Mouse (Mus musculus) layer of hippocampus, postnatal 36 days (tissue): ENCODE measurements around the gene Gja3. TPM values are rescaled to one million over a fixed set of nuclear protein-coding genes. Genes with fewer than 3 reads are reported as not detected.
A peak's percentile ranks its signal among the peaks of the same experiment; 100 is the strongest.

Source experiments
- DNase-seq, 2 experiments: peaks; one replicate each; pipeline ENCODE4 v3.0.0; 2022
- total RNA-seq, 2 experiments: library from RNA; stranded (reverse); gene quantifications; 2 replicates each; pipeline ENCODE4 v1.2.3; 2021

Gja3 gene
- total RNA-seq, result 1 to 10 TPM in 1 of 2 experiments, under 1 TPM in 1; 0.30 to 1.0 TPM

GRCm38 (mm10) chr14:57057563-57058321 lies at the start of gene Gja3:
TSS of gene Gja3 (minus strand) at chr14:57058100.
- peak; percentile 3 to 14 for DNase-seq

GRCm38 (mm10) chr14:57107091-57107490 lies 49.2 kb upstream of the Gja3 start:
- no peak for DNase-seq

- no peak for DNase-seq
These were observed 47.8 kb upstream of the Gja3 start for GRCm38 (mm10) chr14:57105721-57106120.

- no peak for DNase-seq
These were observed 47.2 kb upstream of the Gja3 start for GRCm38 (mm10) chr14:57105111-57105510.

GRCm38 (mm10) chr14:57104106-57105023 lies 46.5 kb upstream of the Gja3 start, which contains the start of gene Gjb2:
TSS of gene Gjb2 (minus strand) at chr14:57104702.
- DNase-seq, result peak; percentile 12 to 18

GRCm38 (mm10) chr14:57103711-57104105 lies 45.8 kb upstream of the Gja3 start:
- DNase-seq, result no peak

GRCm38 (mm10) chr14:57103121-57103520 lies 45.2 kb upstream of the Gja3 start:
- DNase-seq, result no peak

GRCm38 (mm10) chr14:57101623-57102022 lies 43.7 kb upstream of the Gja3 start:
- no peak for DNase-seq

- no peak for DNase-seq
These were observed 38.0 kb upstream of the Gja3 start for GRCm38 (mm10) chr14:57095855-57096254.

GRCm38 (mm10) chr14:57093029-57093428 lies 35.1 kb upstream of the Gja3 start:
- DNase-seq, result peak; percentile 24 to 44

- DNase-seq, result no peak
These were observed 32.1 kb upstream of the Gja3 start for GRCm38 (mm10) chr14:57090001-57090400.

- no peak for DNase-seq
These were observed 31.2 kb upstream of the Gja3 start for GRCm38 (mm10) chr14:57089107-57089506.

GRCm38 (mm10) chr14:57084180-57084668 lies 26.3 kb upstream of the Gja3 start:
- no peak for DNase-seq

GRCm38 (mm10) chr14:57082863-57083262 lies 25.0 kb upstream of the Gja3 start:
- DNase-seq, result no peak

GRCm38 (mm10) chr14:57075537-57075936 lies 17.6 kb upstream of the Gja3 start:
- no peak for DNase-seq

GRCm38 (mm10) chr14:57069906-57070305 lies 12.0 kb upstream of the Gja3 start:
- DNase-seq, result peak in 1 of 2 experiments; percentile 22

GRCm38 (mm10) chr14:57066053-57066452 lies 8.2 kb upstream of the Gja3 start:
- no peak for DNase-seq

- peak; percentile 65 to 75 for DNase-seq
These were observed 2.2 kb upstream of the Gja3 start for GRCm38 (mm10) chr14:57060052-57060451.

GRCm38 (mm10) chr14:57057204-57057562 lies 717 bp downstream of the Gja3 start:
- no peak for DNase-seq

- no peak for DNase-seq
These were observed 5.2 kb downstream of the Gja3 start for GRCm38 (mm10) chr14:57052713-57053112.

GRCm38 (mm10) chr14:57043863-57044262 lies 14.0 kb downstream of the Gja3 start:
- DNase-seq, result no peak

- no peak for DNase-seq
These were observed 16.5 kb downstream of the Gja3 start for GRCm38 (mm10) chr14:57041439-57041838.

GRCm38 (mm10) chr14:57034926-57035498 lies 22.9 kb downstream of the Gja3 start:
- DNase-seq, result no peak
